Mouse (Mus musculus): ENCODE results near the gene Mipep. TPM values are rescaled to one million over a fixed set of nuclear protein-coding genes. Genes with fewer than 3 reads are reported as not detected.

The Mipep gene
- polyA plus RNA-seq, 1 experiment from 2014 or later = 9.8 TPM

DNA sequence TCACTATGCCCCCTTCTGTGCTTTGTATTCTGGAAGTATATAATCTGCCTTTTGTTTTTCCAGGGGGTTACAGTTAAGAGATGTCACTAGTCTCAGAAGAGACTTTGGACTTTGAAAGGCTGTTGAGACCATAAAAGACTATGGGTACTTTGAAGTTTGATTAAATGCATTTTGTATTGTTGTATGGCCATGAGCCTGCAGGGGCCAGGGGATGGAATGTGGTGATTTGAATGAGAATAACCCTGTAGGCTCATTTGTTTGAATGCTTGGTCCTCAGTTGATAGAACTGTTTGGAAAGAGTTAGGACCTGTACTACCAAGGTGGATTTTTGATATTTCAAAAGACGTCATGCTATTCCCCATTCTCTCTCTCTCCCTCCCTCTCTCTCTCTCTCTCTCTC, 141.6 kb downstream of the Mipep start:
- 73% methylated on average over 1 of the region's 1 CpGs for WGBS
- no peak overlapping the region for H3K9ac ChIP-seq (ENCODE audit: low read length)
- no peaks in the 10 kb centered on the region for H3K4me1 ChIP-seq (replicated peaks; ENCODE audit: control insufficient read depth, insufficient read depth)
- no peak overlapping the region for H3K27ac ChIP-seq (replicated peaks)
- H3K27me3 ChIP-seq (ENCODE audit: control insufficient read depth, insufficient read depth, low read length) = no peaks in the 10 kb centered on the region
- no peak overlapping the region for H3K4me3 ChIP-seq (ENCODE audit: low read depth, low read length)
- H3K36me3 ChIP-seq (ENCODE audit: control insufficient read depth, insufficient read depth, low read length) = no peaks in the 10 kb centered on the region
- H3K9me3 ChIP-seq (ENCODE audit: control insufficient read depth, low read length) = no peaks in the 10 kb centered on the region
- ATAC-seq (ENCODE audit: low FRiP score, low TSS enrichment) (no peak), DNase-seq (ENCODE audit: low spot score) (no peak)
- no peak overlapping the region for H3K4me2 ChIP-seq (replicated peaks; ENCODE audit: low read depth)
- TF ChIP-seq EP300 (optimal IDR thresholded peaks at IDR 0.05) = no peak
- no peak for TF ChIP-seq CTCF (IDR thresholded peaks at IDR 0.05; ENCODE audit: low read depth)

DNA sequence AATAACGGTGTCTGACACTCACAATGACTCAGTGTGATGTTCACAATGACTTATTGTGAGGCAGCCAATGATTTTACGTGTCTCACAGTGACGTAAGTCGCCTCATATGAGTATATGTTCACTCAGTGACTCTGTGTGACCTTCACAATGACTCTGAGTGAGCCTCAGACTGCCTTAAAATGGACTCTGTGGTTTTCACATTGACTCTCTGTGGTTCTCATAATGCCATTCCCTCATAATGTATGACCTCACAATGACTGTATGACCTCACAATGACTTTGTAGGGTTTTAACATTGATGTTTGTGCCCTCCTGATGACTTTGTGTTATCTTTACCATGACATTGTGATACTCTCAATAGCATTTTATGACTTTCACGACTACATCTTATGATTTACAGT, 151.3 kb downstream of the Mipep start:
- Histone ChIP-seq H3K36me3 (ENCODE audit: control insufficient read depth, insufficient read depth, low read length) (no peaks in the 10 kb centered on the region), H3K4me3 (ENCODE audit: low read depth, low read length) (no peak overlapping the region), H3K4me2 (replicated peaks; ENCODE audit: low read depth) (no peak overlapping the region), H3K27ac (replicated peaks) (no peak overlapping the region), H3K4me1 (replicated peaks; ENCODE audit: control insufficient read depth, insufficient read depth) (no peaks in the 10 kb centered on the region), H3K9ac (ENCODE audit: low read length) (no peak overlapping the region), H3K9me3 (ENCODE audit: control insufficient read depth, low read length) (no peaks in the 10 kb centered on the region), H3K27me3 (ENCODE audit: control insufficient read depth, insufficient read depth, low read length) (no peaks in the 10 kb centered on the region)
- DNase-seq (ENCODE audit: low spot score) (no peak), ATAC-seq (ENCODE audit: low FRiP score, low TSS enrichment) (no peak)
- TF ChIP-seq CTCF (IDR thresholded peaks at IDR 0.05; ENCODE audit: low read depth) = no peak
- TF ChIP-seq EP300 (optimal IDR thresholded peaks at IDR 0.05) = no peak
- 76% methylated on average over 5 of the region's 5 CpGs for WGBS

DNA sequence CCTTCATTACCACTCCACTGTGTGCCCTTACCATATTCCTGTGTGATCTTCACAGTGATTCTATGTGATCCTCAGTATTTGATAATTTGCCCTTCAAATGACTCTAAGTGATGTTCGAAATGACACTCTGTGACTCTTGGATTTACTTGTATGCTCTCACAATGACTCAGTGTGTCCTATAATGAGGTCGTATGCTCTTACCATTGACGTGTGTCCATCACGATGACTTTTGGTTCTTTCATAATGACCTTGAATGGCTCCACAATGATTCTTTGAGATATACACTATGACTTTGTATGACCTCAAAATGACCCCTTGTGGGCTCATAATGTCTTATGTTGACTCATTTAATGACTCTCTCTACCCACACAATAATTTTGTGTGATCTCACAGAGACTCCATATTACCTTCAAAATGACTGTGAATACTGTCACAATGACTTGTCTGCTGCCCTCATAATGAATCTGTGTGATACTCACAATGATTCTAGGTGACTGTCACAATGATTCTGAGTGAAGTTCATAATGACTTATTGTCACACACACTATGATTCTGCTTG, 153.2 kb downstream of the Mipep start:
- no peak for TF ChIP-seq CTCF (IDR thresholded peaks at IDR 0.05; ENCODE audit: low read depth)
- no peak for TF ChIP-seq EP300 (optimal IDR thresholded peaks at IDR 0.05)
- Histone ChIP-seq H3K4me3 (ENCODE audit: low read depth, low read length) (no peak overlapping the region), H3K9me3 (ENCODE audit: control insufficient read depth, low read length) (no peaks in the 10 kb centered on the region), H3K4me2 (replicated peaks; ENCODE audit: low read depth) (no peak overlapping the region), H3K9ac (ENCODE audit: low read length) (no peak overlapping the region), H3K4me1 (replicated peaks; ENCODE audit: control insufficient read depth, insufficient read depth) (no peaks in the 10 kb centered on the region), H3K27ac (replicated peaks) (no peak overlapping the region), H3K36me3 (ENCODE audit: control insufficient read depth, insufficient read depth, low read length) (no peaks in the 10 kb centered on the region), H3K27me3 (ENCODE audit: control insufficient read depth, insufficient read depth, low read length) (no peaks in the 10 kb centered on the region)
- WGBS = 95% methylated on average over 4 of the region's 4 CpGs
- DNase-seq (ENCODE audit: low spot score) (no peak), ATAC-seq (ENCODE audit: low FRiP score, low TSS enrichment) (no peak)

Other genes with a start within 250 kb of the Mipep start
- gene Spata13, start 150.6 kb upstream of the Mipep start, polyA plus RNA-seq (2015; fragmentation: Nextera tagmentation; extraction: Ambion mirVana) = 11.2 and 12.2 TPM in 2 replicates
- gene C1qtnf9, start 16.4 kb upstream of the Mipep start, polyA plus RNA-seq (2015; fragmentation: Nextera tagmentation; extraction: Ambion mirVana) = 3.0 and 3.1 TPM in 2 replicates

Measured in stomach, postnatal 0 days (tissue).